Mouse (Mus musculus) midbrain, embryonic 10.5 days (tissue): ENCODE measurements around the gene Zfp341. TPM values are rescaled to one million over a fixed set of nuclear protein-coding genes. Genes with fewer than 3 reads are reported as not detected.

Experiments
- DNase-seq: peaks from one replicate; pipeline ENCODE4 v3.0.0-alpha.2; 2017; ENCODE audit warnings: low spot score
- H3K27ac ChIP-seq: fragments of 300-500 bp; sonication (generic); replicated peaks from 2 replicates; pipeline ENCODE4 v1.5.1; 2016; ENCODE audit warnings: mild to moderate bottlenecking
- H3K27me3 ChIP-seq: fragments of 300-500 bp; sonication (generic); 2 replicates; pipeline ENCODE4 v1.6.1; 2016; ENCODE audit warnings: low read depth, mild to moderate bottlenecking; ENCODE audit not compliant: poor library complexity, severe bottlenecking
- H3K36me3 ChIP-seq: fragments of 300-500 bp; sonication (generic); 2 replicates; pipeline ENCODE4 v1.6.1; 2016; ENCODE audit warnings: mild to moderate bottlenecking, moderate library complexity
- H3K4me1 ChIP-seq: fragments of 300-500 bp; sonication (generic); 2 replicates; pipeline ENCODE4 v1.6.1; 2016
- H3K4me3 ChIP-seq: fragments of 300-500 bp; sonication (generic); 2 replicates; pipeline ENCODE4 v1.5.1; 2016; ENCODE audit warnings: mild to moderate bottlenecking, moderate library complexity
- H3K9me3 ChIP-seq: fragments of 300-500 bp; sonication (generic); replicated peaks from 2 replicates; pipeline ENCODE4 v1.6.1; 2016; ENCODE audit warnings: mild to moderate bottlenecking
- WGBS: fragments of 180-500 bp; shearing (Covaris S2); methylation state at CpG from one replicate; pipeline ENCODE4 v1.1.7; 2016; 5-methylcytosine and 5-hydroxymethylcytosine counted together
- polyA plus RNA-seq: library from polyadenylated mRNA; unstranded; fragments of >200 nt; fragmentation: Nextera tagmentation; extraction: Ambion mirVana; gene quantifications from 2 replicates; pipeline ENCODE4 v1.2.1, GENCODE M21; 2016

Zfp341 gene
- polyA plus RNA-seq, 1 experiment from 2014 or later, result 1.1 TPM

DNA sequence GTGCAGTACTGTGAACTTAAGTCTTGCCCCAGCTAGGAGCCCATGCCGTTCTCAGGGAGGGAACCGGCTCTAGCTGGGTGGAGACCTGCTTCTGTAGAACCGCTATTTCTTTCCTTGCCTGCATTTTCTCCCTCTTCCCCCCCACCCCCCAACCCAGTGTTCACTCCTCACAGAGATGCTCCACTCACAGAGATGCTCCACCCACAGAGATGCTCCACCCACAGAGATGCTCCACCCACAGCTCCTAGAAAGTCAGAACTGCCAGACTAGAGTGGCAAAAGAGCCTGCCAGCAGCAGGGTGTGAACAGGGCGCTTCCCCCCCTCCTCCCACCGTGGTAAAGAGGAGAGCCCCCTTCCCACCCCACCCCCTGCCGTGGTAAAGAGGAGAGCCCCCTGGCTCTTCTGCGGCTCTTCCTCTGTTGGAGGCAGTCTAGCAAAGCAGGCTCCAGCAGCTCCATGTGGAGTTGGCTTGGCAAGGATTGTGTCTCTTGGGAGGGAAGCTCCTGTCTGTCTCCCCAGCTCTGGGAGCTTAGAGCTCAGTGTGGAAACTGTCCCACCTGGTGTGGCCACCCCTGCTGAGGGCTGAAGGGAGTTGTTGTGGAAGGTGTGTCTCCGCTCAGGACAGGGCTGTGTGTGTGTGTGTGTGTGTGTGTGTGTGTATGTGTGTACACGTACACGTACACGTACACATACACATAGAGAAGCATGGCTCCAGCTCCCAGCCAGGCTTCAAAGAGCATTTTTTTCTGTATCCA, 80.3 kb downstream of the Zfp341 start:
- Histone ChIP-seq H3K36me3 (peaks cover 65% of the 10 kb centered on the region), H3K9me3 (no peaks in the 10 kb centered on the region), H3K27me3 (no peaks in the 10 kb centered on the region), H3K4me1 (0 out of 2 replicates have a peak, but pooled peaks cover 4% of the 10 kb centered on the region), H3K27ac (no peak overlapping the region), H3K4me3 (no peak overlapping the region)
- no peak for DNase-seq
- WGBS, result 76% methylated on average over 11 of the region's 11 CpGs

DNA sequence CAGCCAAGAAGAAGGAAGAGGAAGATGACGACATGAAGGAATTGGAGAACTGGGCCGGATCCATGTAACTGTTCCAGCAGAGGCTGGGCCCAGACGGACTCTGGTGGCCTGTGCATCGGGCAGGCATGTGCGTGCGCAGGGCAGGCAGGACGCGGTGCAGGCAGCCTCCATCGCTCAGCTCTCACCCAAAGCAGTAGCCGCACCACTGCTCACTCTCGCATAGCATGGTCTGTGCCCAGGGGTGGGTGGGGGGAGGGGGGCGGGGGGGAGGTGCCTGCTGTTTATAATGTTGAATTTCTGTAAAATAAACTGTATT, 80.8 kb downstream of the Zfp341 start:
- Histone ChIP-seq H3K4me3 (no peak overlapping the region), H3K27me3 (no peaks in the 10 kb centered on the region), H3K27ac (no peak overlapping the region), H3K9me3 (no peaks in the 10 kb centered on the region), H3K4me1 (0 out of 2 replicates have a peak, but pooled peaks cover 4% of the 10 kb centered on the region), H3K36me3 (peaks cover 71% of the 10 kb centered on the region)
- 91% methylated on average over 12 of the region's 12 CpGs for WGBS
- DNase-seq, result no peak

DNA sequence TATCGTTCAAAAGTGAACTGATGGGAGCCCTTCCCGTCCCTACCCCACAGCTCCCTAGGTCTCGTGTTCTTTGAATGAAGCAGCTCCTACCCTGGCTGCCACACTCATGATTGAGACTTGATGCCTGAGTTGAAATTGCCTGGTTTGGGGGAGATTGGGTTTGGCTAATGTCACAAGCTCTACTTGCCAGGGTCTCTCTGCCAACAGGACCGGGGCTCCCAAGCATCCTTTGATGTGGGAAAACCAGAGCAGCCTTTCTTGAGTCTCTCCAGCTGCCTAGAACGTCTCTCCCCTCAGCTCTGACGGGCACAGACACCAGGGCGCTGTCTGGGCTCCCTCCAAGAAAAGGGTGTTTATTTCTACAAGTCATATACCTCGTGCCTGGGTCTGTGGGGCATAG, 82.6 kb downstream of the Zfp341 start:
- no peaks in the 10 kb centered on the region for H3K9me3 ChIP-seq
- H3K36me3 ChIP-seq, result peaks cover 60% of the 10 kb centered on the region
- 86% methylated on average over 8 of the region's 8 CpGs for WGBS

More for the DNA sequence above, 82.6 kb downstream of the Zfp341 start:
- H3K27me3 ChIP-seq, result no peaks in the 10 kb centered on the region
- DNase-seq, result no peak
- no peak overlapping the region for H3K4me3 ChIP-seq
- no peak overlapping the region for H3K27ac ChIP-seq
- H3K4me1 ChIP-seq, result 0 out of 2 replicates have a peak, but pooled peaks cover 4% of the 10 kb centered on the region

Other genes starting within 250 kb of the Zfp341 start
- 14.2 and 15.9 TPM in 2 replicates for gene Cdk5rap1, start 240.3 kb upstream of the Zfp341 start, polyA plus RNA-seq
- 3.0 and 5.1 TPM in 2 replicates for gene Snta1, start 205.2 kb upstream of the Zfp341 start, polyA plus RNA-seq
- gene Cbfa2t2, start 176.8 kb upstream of the Zfp341 start, polyA plus RNA-seq, result 67.4 and 88.4 TPM in 2 replicates
- 4.4 and 5.1 TPM in 2 replicates for gene 1700003F12Rik, start 66.2 kb upstream of the Zfp341 start, polyA plus RNA-seq
- 0.81 and 0.98 TPM in 2 replicates for gene Actl10, start 61.5 kb upstream of the Zfp341 start, polyA plus RNA-seq
- gene Necab3, start 54.4 kb upstream of the Zfp341 start, polyA plus RNA-seq, result 5.2 and 7.6 TPM in 2 replicates
- gene E2f1, start 43.4 kb upstream of the Zfp341 start, polyA plus RNA-seq, result 34.9 and 35.5 TPM in 2 replicates
- 13.2 and 13.9 TPM in 2 replicates for gene Pxmp4, start 9.6 kb upstream of the Zfp341 start, polyA plus RNA-seq
- gene 4930519P11Rik, start 140 bp downstream of the Zfp341 start, polyA plus RNA-seq, result 0.30 TPM in 1 of 2 replicates, not detected in the other
- 13.1 and 13.8 TPM in 2 replicates for gene Chmp4b, start 38.4 kb downstream of the Zfp341 start, polyA plus RNA-seq
- gene Gm14214, start 156.7 kb downstream of the Zfp341 start, polyA plus RNA-seq, result not detected in 2 replicates
- 48.3 and 50.1 TPM in 2 replicates for gene Raly, start 177.8 kb downstream of the Zfp341 start, polyA plus RNA-seq
- 0.68 and 0.94 TPM in 2 replicates for gene a, start 178.1 kb downstream of the Zfp341 start, polyA plus RNA-seq